Mouse (Mus musculus) embryonic fibroblast, embryonic 13.5 days (primary cell): Measurements from ENCODE around the gene Serpinb9b. TPM values are rescaled to one million over a fixed set of nuclear protein-coding genes. Genes with fewer than 3 reads are reported as not detected.
A peak's percentile ranks its signal among the peaks of the same experiment; 100 is the strongest.

Experiments
- H3K27ac ChIP-seq: 2 replicates; pipeline ENCODE4 v1.5.1; 2012; ENCODE audit warnings: low read length, control low read depth, inconsistent platforms; ENCODE audit not compliant: insufficient read depth
- H3K4me1 ChIP-seq: 2 replicates; pipeline ENCODE4 v1.6.1; 2011; ENCODE audit warnings: low read length; ENCODE audit not compliant: control insufficient read depth, insufficient read depth
- H3K4me3 ChIP-seq: 2 replicates; pipeline ENCODE4 v1.5.1; 2011; ENCODE audit warnings: mild to moderate bottlenecking, control low read depth, low read length; ENCODE audit not compliant: insufficient read depth
- CTCF ChIP-seq: IDR thresholded peaks from 2 replicates; pipeline ENCODE4 v1.5.1; 2011; ENCODE audit warnings: mild to moderate bottlenecking, control low read depth, low read length, moderate library complexity, borderline replicate concordance; ENCODE audit not compliant: insufficient read depth
- POLR2A ChIP-seq: IDR thresholded peaks from 2 replicates; pipeline ENCODE4 v1.6.1; 2011; ENCODE audit warnings: low read depth, mild to moderate bottlenecking, control low read depth, low read length, moderate library complexity
- polyA plus RNA-seq: library from polyadenylated mRNA; stranded (reverse); fragments of >200 nt; gene quantifications from 2 replicates; pipeline ENCODE4 v1.2.4, GENCODE M21; 2011; ENCODE audit warnings: low read depth; ENCODE audit not compliant: missing spikeins, insufficient read length

Serpinb9b gene
- 3.5 and 11.8 TPM in 2 replicates for polyA plus RNA-seq

- H3K4me1 ChIP-seq = peaks cover 13% of the 10 kb centered on the region
Measured at GRCm38 (mm10) chr13:33027244-33027643, at the start of gene Serpinb9b. Serpinb9b (plus strand) TSS chr13:33027416.

GRCm38 (mm10) chr13:32982556-32983042 lies 44.6 kb upstream of the Serpinb9b start:
- Histone ChIP-seq H3K4me1 (no peaks in the 10 kb centered on the region), H3K27ac (no peak overlapping the region), H3K4me3 (no peak overlapping the region)
- no peak for TF ChIP-seq POLR2A
- no peak for TF ChIP-seq CTCF

More at GRCm38 (mm10) chr13:33027244-33027643, at the start of gene Serpinb9b:
- Histone ChIP-seq H3K4me3 (no peak within 1 kb of the TSS), H3K27ac (peak within 1 kb of the TSS; percentile 53)
- TF ChIP-seq POLR2A = no peak
- TF ChIP-seq CTCF = no peak

- Histone ChIP-seq H3K4me3 (no peak overlapping the region), H3K4me1 (no peaks in the 10 kb centered on the region), H3K27ac (no peak overlapping the region)
- no peak for TF ChIP-seq CTCF
- TF ChIP-seq POLR2A = no peak
Measured at GRCm38 (mm10) chr13:32986256-32986655, 41.0 kb upstream of the Serpinb9b start.

- no peaks in the 10 kb centered on the region for H3K4me1 ChIP-seq
- no peak overlapping the region for H3K27ac ChIP-seq
- H3K4me3 ChIP-seq = no peak overlapping the region
- TF ChIP-seq POLR2A (no peak), CTCF (no peak)
Measured at GRCm38 (mm10) chr13:32993152-32993893, 33.9 kb upstream of the Serpinb9b start.

GRCm38 (mm10) chr13:32993894-32994242 lies 33.3 kb upstream of the Serpinb9b start:
- TF ChIP-seq POLR2A = no peak
- TF ChIP-seq CTCF = no peak
- Histone ChIP-seq H3K4me3 (no peak overlapping the region), H3K27ac (no peak overlapping the region), H3K4me1 (no peaks in the 10 kb centered on the region)

GRCm38 (mm10) chr13:32995051-32995450 lies 32.2 kb upstream of the Serpinb9b start:
- no peak overlapping the region for H3K27ac ChIP-seq
- no peak for TF ChIP-seq POLR2A
- TF ChIP-seq CTCF = no peak
- no peak overlapping the region for H3K4me3 ChIP-seq
- no peaks in the 10 kb centered on the region for H3K4me1 ChIP-seq

GRCm38 (mm10) chr13:33001341-33001740 lies 25.9 kb upstream of the Serpinb9b start:
- peaks cover 4% of the 10 kb centered on the region for H3K4me1 ChIP-seq
- no peak overlapping the region for H3K27ac ChIP-seq
- no peak overlapping the region for H3K4me3 ChIP-seq
- TF ChIP-seq CTCF (no peak), POLR2A (no peak)

- Histone ChIP-seq H3K4me3 (peak within 1 kb of the TSS; percentile 9; the same call in 1 of the 2 replicates), H3K27ac (peak within 1 kb of the TSS; percentile 69), H3K4me1 (peaks cover 4% of the 10 kb centered on the region)
- no peak for TF ChIP-seq POLR2A
- no peak for TF ChIP-seq CTCF
Measured at GRCm38 (mm10) chr13:33002950-33003349, 24.3 kb upstream of the Serpinb9b start, which contains the start of gene Serpinb9. Serpinb9 (plus strand) TSS chr13:33003250.

- TF ChIP-seq POLR2A (no peak), CTCF (no peak)
- Histone ChIP-seq H3K4me3 (peak overlapping the region; percentile 9; the same call in 1 of the 2 replicates), H3K4me1 (peaks cover 4% of the 10 kb centered on the region), H3K27ac (peak overlapping the region; percentile 69)
Measured at GRCm38 (mm10) chr13:33003523-33004413, 23.4 kb upstream of the Serpinb9b start.
